Mouse (Mus musculus): ENCODE results near the gene Rgs12. TPM values are rescaled to one million over a fixed set of nuclear protein-coding genes. Genes with fewer than 3 reads are reported as not detected.
A peak's percentile ranks its signal among the peaks of the same experiment; 100 is the strongest.

Gene Rgs12
- polyA plus RNA-seq, 1 experiment from 2014 or later = 16.2 TPM

DNA sequence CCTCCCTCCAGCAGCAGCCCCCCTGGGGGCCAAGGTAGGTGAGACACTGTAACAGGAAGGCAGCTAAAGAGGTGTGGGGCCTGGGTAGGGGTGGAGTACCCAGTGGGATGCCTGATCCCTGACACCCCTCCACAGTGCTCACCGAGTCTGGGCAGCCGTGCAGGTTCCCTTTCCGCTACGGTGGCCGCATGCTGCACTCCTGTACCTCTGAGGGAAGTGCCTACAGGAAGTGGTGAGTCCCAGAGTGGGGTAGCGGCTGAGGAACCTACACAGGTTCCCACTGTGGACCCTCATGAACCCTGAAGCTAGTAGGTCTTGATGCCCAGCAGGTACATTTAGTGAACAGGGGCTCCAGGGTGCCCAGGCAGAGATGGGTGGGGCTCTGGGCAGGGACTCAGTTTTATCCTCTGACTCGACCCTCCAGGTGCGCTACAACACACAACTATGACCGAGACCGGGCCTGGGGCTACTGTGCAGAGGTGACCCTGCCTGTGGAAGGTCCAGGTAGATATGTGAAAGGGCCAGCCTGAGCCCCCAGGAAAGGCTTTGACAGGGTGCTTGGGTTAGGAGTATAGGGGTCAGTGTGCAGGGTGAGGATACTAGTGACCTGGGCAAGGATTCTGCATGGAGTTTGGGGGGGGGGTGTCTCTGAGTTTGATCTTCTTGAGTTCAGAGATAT is 93.3 kb downstream of the Rgs12 start:
- Histone ChIP-seq H3K9me3 (replicated peaks; ENCODE audit: control insufficient read depth, low read length) (no peaks in the 10 kb centered on the region), H3K4me2 (ENCODE audit: low read depth, low read length) (peak overlapping the region; percentile 45), H3K4me1 (ENCODE audit: control insufficient read depth, low read depth, low read length) (no peaks in the 10 kb centered on the region; the same call in none of the 2 replicates), H3K27ac (ENCODE audit: low read length) (peak overlapping the region; percentile 86), H3K9ac (ENCODE audit: low read depth, low read length) (peak overlapping the region; percentile 57), H3K36me3 (ENCODE audit: control insufficient read depth, insufficient read depth) (no peaks in the 10 kb centered on the region), H3K4me3 (ENCODE audit: low read depth, low read length) (peak overlapping the region; percentile 48), H3K27me3 (ENCODE audit: control insufficient read depth, insufficient read depth, low read depth, low read length) (no peaks in the 10 kb centered on the region)
- no peak for ATAC-seq (ENCODE audit: low read depth)
- 29% methylated on average over 10 of the region's 10 CpGs for WGBS (ENCODE audit: insufficient replicate concordance)

DNA sequence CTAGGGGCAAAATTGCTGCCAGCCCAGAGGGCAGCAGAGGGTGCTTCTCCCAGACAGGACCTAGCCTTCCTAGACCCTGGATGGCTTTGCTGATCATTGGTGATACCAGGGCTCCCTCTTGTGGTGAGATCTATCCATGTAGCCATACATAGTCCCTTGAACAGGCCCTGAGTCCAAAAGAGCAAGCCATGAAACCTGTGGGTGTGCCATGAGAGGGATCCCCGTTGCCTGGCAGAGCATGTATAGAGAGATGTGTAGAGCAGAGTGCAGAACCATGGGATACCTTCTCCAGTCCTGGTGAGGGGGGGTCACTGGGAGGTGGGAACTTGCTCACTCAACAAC is 93.8 kb downstream of the Rgs12 start:
- Histone ChIP-seq H3K9ac (ENCODE audit: low read depth, low read length) (no peak overlapping the region; the same call in 1 of the 2 replicates), H3K36me3 (ENCODE audit: control insufficient read depth, insufficient read depth) (no peaks in the 10 kb centered on the region), H3K9me3 (replicated peaks; ENCODE audit: control insufficient read depth, low read length) (no peaks in the 10 kb centered on the region), H3K27me3 (ENCODE audit: control insufficient read depth, insufficient read depth, low read depth, low read length) (no peaks in the 10 kb centered on the region), H3K4me3 (ENCODE audit: low read depth, low read length) (peak overlapping the region; percentile 48), H3K4me1 (ENCODE audit: control insufficient read depth, low read depth, low read length) (no peaks in the 10 kb centered on the region; the same call in none of the 2 replicates), H3K4me2 (ENCODE audit: low read depth, low read length) (peak overlapping the region; percentile 45), H3K27ac (ENCODE audit: low read length) (no peak overlapping the region)
- WGBS (ENCODE audit: insufficient replicate concordance) = 0% methylated on average over 1 of the region's 1 CpGs
- ATAC-seq (ENCODE audit: low read depth) = peak; percentile 60

DNA sequence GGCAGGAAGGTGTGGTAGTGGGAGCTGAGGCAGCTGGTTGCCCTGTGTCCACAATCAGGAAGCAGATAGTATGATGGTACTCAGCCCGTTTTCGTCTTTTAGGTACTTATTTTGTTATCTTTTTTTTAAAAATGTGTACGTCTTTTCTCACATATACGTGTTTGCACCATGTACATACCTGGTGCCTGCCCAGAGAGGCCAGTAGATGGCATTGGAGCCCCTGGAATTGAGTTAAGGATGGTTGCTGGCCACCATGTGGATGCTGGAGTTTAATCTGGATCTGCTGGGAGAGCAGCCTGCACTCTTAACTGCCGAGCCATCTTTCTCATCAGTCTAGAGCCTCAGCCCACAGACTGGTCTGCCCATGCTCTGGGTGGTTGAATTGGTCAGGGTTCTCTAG is 101.3 kb downstream of the Rgs12 start:
- H3K9me3 ChIP-seq (replicated peaks; ENCODE audit: control insufficient read depth, low read length) = no peaks in the 10 kb centered on the region
- H3K36me3 ChIP-seq (ENCODE audit: control insufficient read depth, insufficient read depth) = no peaks in the 10 kb centered on the region
- no peak overlapping the region for H3K9ac ChIP-seq (ENCODE audit: low read depth, low read length)
- 58% methylated on average over 5 of the region's 5 CpGs for whole genome bisulfite sequencing (ENCODE audit: insufficient replicate concordance)
- peaks cover 1% of the 10 kb centered on the region; the same call in 1 of the 2 replicates for H3K27me3 ChIP-seq (ENCODE audit: control insufficient read depth, insufficient read depth, low read depth, low read length)
- no peaks in the 10 kb centered on the region for H3K4me1 ChIP-seq (ENCODE audit: control insufficient read depth, low read depth, low read length)
- no peak for ATAC-seq (ENCODE audit: low read depth)
- no peak overlapping the region for H3K4me3 ChIP-seq (ENCODE audit: low read depth, low read length)
- no peak overlapping the region for H3K27ac ChIP-seq (ENCODE audit: low read length)
- no peak overlapping the region for H3K4me2 ChIP-seq (ENCODE audit: low read depth, low read length)

DNA sequence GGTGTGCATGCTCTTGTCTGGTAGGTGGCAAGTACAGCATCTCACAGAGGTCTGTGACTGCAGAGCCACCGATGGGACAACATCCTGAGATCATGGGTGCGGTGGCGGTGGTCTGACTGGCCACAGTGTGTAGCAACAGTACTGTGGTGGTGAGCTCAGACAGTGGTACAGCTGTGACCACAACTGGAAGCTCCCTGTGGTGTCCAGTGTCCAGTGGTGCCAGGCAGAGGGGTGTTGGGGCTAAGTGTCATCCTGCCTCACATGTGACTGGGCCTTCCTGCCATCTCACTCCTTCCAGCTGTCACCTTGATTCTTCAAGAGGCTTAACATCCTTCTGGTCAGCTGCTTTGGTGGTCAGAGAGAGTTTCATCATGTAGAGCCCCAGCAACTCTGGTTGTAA is 105.4 kb downstream of the Rgs12 start:
- Histone ChIP-seq H3K36me3 (ENCODE audit: control insufficient read depth, insufficient read depth) (no peaks in the 10 kb centered on the region), H3K27me3 (ENCODE audit: control insufficient read depth, insufficient read depth, low read depth, low read length) (peaks cover 35% of the 10 kb centered on the region), H3K4me3 (ENCODE audit: low read depth, low read length) (no peak overlapping the region), H3K9me3 (replicated peaks; ENCODE audit: control insufficient read depth, low read length) (no peaks in the 10 kb centered on the region), H3K4me2 (ENCODE audit: low read depth, low read length) (no peak overlapping the region), H3K9ac (ENCODE audit: low read depth, low read length) (no peak overlapping the region), H3K27ac (ENCODE audit: low read length) (no peak overlapping the region), H3K4me1 (ENCODE audit: control insufficient read depth, low read depth, low read length) (no peaks in the 10 kb centered on the region; the same call in none of the 2 replicates)
- no peak for ATAC-seq (ENCODE audit: low read depth)
- WGBS (ENCODE audit: insufficient replicate concordance) = 68% methylated on average over 3 of the region's 3 CpGs

DNA sequence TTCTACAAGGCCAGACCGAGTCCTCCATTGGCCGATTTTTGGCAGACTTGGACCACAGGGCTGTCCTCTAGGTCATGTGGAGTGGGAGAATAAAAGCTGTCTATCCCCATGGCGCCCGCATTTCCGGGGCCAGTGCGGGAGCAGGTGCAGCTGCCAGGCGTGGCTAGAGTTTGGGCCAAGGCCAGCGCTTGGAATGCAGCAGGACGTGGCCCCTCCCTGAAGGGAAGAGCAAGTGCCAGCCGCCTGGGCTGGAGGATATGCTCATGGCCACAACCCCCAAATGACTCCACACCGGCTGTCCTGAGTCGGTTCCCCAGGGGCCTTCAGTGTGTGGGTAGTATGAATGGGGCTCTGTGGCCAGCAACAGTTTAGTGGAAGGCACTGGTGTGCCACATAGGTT is 105.8 kb downstream of the Rgs12 start:
- Histone ChIP-seq H3K4me3 (ENCODE audit: low read depth, low read length) (no peak overlapping the region), H3K9me3 (replicated peaks; ENCODE audit: control insufficient read depth, low read length) (no peaks in the 10 kb centered on the region), H3K36me3 (ENCODE audit: control insufficient read depth, insufficient read depth) (no peaks in the 10 kb centered on the region), H3K4me2 (ENCODE audit: low read depth, low read length) (no peak overlapping the region), H3K27ac (ENCODE audit: low read length) (no peak overlapping the region), H3K4me1 (ENCODE audit: control insufficient read depth, low read depth, low read length) (no peaks in the 10 kb centered on the region; the same call in none of the 2 replicates), H3K9ac (ENCODE audit: low read depth, low read length) (no peak overlapping the region), H3K27me3 (ENCODE audit: control insufficient read depth, insufficient read depth, low read depth, low read length) (peaks cover 35% of the 10 kb centered on the region)
- WGBS (ENCODE audit: insufficient replicate concordance) = 68% methylated on average over 12 of the region's 12 CpGs
- no peak for ATAC-seq (ENCODE audit: low read depth)

DNA sequence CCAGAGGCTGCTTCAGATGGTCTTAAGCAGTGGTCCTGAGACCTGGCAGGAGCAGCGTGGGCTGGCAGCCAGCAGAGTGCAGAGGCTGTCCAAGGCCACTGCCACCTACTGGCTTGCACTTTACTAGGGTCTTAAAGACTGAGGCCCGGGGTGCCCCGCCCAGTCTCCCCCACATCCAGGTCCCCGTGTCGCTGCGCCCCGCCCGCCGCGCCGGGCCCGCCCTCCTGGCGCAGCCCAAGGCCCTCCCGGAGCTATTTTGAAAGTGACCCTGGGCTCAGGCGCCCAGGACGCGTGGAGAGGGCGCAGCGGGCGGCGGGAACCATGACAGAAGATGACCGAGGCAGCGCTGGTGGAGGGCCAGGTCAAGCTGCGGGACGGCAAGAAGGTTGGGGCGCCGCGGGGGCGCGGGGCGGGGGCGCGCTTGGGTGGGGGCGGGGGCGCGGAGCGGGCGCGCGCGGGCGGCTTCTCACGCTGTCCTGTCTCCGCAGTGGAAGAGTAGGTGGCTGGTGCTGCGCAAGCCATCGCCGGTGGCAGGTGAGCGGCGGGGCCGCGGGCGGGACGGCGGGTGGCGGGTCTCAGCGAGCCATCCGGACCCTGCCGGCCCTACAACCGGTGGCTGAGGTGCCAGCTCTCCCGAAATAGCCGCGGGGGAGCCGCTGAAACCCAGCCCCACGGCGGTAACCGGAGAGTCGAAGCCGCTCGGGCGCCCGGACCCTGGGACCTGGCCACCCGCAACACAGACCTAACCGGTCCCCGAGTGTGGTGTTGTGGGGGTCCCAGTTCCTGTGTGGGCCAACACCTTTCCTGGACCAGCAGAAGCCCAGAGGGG is 107.6 kb downstream of the Rgs12 start, which contains the start of gene Dok7:
Gene Dok7, plus strand, starts transcription at position 163 of the 829 bp plus-strand sequence.
- peak within 1 kb of the TSS; percentile 56 for H3K4me2 ChIP-seq (ENCODE audit: low read depth, low read length)
- H3K4me3 ChIP-seq (ENCODE audit: low read depth, low read length) = peak within 1 kb of the TSS; percentile 47
- no peak within 1 kb of the TSS for H3K27ac ChIP-seq (ENCODE audit: low read length)
- no peaks in the 10 kb centered on the region for H3K36me3 ChIP-seq (ENCODE audit: control insufficient read depth, insufficient read depth)
- H3K27me3 ChIP-seq (ENCODE audit: control insufficient read depth, insufficient read depth, low read depth, low read length) = peaks cover 35% of the 10 kb centered on the region
- H3K4me1 ChIP-seq (ENCODE audit: control insufficient read depth, low read depth, low read length) = no peaks in the 10 kb centered on the region; the same call in none of the 2 replicates
- ATAC-seq (ENCODE audit: low read depth) = peak; percentile 19; the same call in 1 of the 2 replicates
- H3K9ac ChIP-seq (ENCODE audit: low read depth, low read length) = no peak within 1 kb of the TSS
- WGBS (ENCODE audit: insufficient replicate concordance) = under 1% methylated on average over 63 of the region's 74 CpGs
- no peaks in the 10 kb centered on the region for H3K9me3 ChIP-seq (replicated peaks; ENCODE audit: control insufficient read depth, low read length)

DNA sequence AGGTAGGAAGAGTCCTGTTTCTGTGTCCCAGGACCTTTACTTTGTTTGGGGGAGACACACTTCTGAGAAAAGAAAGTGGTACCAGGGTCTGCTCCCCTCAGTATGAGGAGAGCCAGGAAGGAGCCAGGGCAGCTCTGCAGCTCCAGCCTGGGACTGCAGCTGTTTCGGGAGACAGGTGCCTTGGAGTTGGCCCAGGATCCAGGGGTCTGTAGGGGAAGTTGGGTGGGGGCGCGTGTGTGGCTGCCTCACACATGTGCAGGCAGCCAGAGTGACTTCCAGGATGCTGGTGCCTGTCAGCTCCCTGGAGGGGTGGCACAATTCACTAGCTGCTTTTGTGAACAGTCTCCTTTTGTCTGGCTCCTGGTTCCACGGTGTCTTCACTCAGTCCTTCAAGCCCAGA is 108.3 kb downstream of the Rgs12 start:
- Histone ChIP-seq H3K4me2 (ENCODE audit: low read depth, low read length) (peak overlapping the region; percentile 56; the same call in 1 of the 2 replicates), H3K9ac (ENCODE audit: low read depth, low read length) (no peak overlapping the region), H3K4me1 (ENCODE audit: control insufficient read depth, low read depth, low read length) (no peaks in the 10 kb centered on the region; the same call in none of the 2 replicates), H3K27me3 (ENCODE audit: control insufficient read depth, insufficient read depth, low read depth, low read length) (peaks cover 35% of the 10 kb centered on the region), H3K9me3 (replicated peaks; ENCODE audit: control insufficient read depth, low read length) (no peaks in the 10 kb centered on the region), H3K27ac (ENCODE audit: low read length) (no peak overlapping the region), H3K4me3 (ENCODE audit: low read depth, low read length) (no peak overlapping the region), H3K36me3 (ENCODE audit: control insufficient read depth, insufficient read depth) (no peaks in the 10 kb centered on the region)
- ATAC-seq (ENCODE audit: low read depth) = no peak
- WGBS (ENCODE audit: insufficient replicate concordance) = 20% methylated on average over 4 of the region's 4 CpGs

DNA sequence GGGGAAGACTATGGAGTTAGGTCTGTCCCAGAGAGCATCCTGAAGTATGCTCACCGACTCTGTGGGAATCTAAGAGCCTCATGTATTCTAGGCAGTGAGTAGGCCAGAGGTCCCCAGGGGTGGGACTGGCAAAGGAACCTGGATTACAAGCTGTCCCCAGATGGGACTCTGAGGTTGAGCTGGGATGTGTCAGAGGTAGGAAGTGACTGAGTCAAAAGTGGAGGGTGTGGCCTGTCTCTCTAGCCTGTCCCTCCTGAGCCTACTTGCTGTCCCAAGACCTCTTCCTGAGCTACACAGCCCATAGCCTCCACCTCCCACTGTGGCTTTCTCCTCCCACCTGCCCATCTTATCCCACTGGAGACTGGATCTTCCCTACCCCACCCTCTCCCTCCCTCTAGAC is 109.0 kb downstream of the Rgs12 start:
- H3K36me3 ChIP-seq (ENCODE audit: control insufficient read depth, insufficient read depth) = no peaks in the 10 kb centered on the region
- no peak overlapping the region for H3K27ac ChIP-seq (ENCODE audit: low read length)
- H3K9ac ChIP-seq (ENCODE audit: low read depth, low read length) = no peak overlapping the region
- no peaks in the 10 kb centered on the region for H3K9me3 ChIP-seq (replicated peaks; ENCODE audit: control insufficient read depth, low read length)
- peaks cover 35% of the 10 kb centered on the region for H3K27me3 ChIP-seq (ENCODE audit: control insufficient read depth, insufficient read depth, low read depth, low read length)
- no peaks in the 10 kb centered on the region; the same call in none of the 2 replicates for H3K4me1 ChIP-seq (ENCODE audit: control insufficient read depth, low read depth, low read length)
- H3K4me3 ChIP-seq (ENCODE audit: low read depth, low read length) = no peak overlapping the region
- H3K4me2 ChIP-seq (ENCODE audit: low read depth, low read length) = no peak overlapping the region
- no peak for ATAC-seq (ENCODE audit: low read depth)
- WGBS (ENCODE audit: insufficient replicate concordance) = 36% methylated on average over 1 of the region's 1 CpGs

DNA sequence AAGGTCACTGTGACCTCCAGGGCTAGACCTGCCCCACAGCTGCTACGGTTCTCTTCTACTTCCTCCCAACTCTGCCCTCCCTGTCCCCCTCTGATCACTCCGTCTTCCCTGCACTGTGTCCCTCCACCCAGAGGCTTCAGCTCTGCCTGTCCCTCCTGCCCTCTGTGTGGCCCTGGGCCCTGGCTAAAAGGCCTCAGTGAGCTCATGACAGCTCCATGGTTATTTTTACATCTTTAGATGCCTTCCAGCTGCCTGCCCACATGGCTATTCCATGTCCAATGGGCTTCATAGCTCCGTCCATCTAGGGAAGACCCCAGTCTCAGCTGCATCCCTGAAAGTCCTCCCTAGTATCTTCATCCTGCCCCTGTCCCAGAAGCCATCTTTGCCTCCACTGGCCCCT is 110.9 kb downstream of the Rgs12 start:
- H3K9ac ChIP-seq (ENCODE audit: low read depth, low read length) = no peak overlapping the region
- H3K4me2 ChIP-seq (ENCODE audit: low read depth, low read length) = no peak overlapping the region
- no peaks in the 10 kb centered on the region for H3K9me3 ChIP-seq (replicated peaks; ENCODE audit: control insufficient read depth, low read length)
- H3K27me3 ChIP-seq (ENCODE audit: control insufficient read depth, insufficient read depth, low read depth, low read length) = peaks cover 35% of the 10 kb centered on the region
- ATAC-seq (ENCODE audit: low read depth) = no peak
- no peak overlapping the region for H3K4me3 ChIP-seq (ENCODE audit: low read depth, low read length)
- WGBS (ENCODE audit: insufficient replicate concordance) = 38% methylated on average over 3 of the region's 3 CpGs
- H3K27ac ChIP-seq (ENCODE audit: low read length) = no peak overlapping the region
- no peaks in the 10 kb centered on the region for H3K36me3 ChIP-seq (ENCODE audit: control insufficient read depth, insufficient read depth)
- H3K4me1 ChIP-seq (ENCODE audit: control insufficient read depth, low read depth, low read length) = no peaks in the 10 kb centered on the region; the same call in none of the 2 replicates

All from liver, embryonic 16.5 days (tissue).